Mouse (Mus musculus): Measurements from ENCODE around the gene Hdhd3. TPM values are rescaled to one million over a fixed set of nuclear protein-coding genes. Genes with fewer than 3 reads are reported as not detected.
"Not testable (repeated sequence)": the region's sequence is repeated elsewhere in the genome, so short reads cannot be mapped to it uniquely, and the experiment has no call there.

Gene Hdhd3
- polyA plus RNA-seq, 1 experiment from 2014 or later = 61.6 TPM

DNA sequence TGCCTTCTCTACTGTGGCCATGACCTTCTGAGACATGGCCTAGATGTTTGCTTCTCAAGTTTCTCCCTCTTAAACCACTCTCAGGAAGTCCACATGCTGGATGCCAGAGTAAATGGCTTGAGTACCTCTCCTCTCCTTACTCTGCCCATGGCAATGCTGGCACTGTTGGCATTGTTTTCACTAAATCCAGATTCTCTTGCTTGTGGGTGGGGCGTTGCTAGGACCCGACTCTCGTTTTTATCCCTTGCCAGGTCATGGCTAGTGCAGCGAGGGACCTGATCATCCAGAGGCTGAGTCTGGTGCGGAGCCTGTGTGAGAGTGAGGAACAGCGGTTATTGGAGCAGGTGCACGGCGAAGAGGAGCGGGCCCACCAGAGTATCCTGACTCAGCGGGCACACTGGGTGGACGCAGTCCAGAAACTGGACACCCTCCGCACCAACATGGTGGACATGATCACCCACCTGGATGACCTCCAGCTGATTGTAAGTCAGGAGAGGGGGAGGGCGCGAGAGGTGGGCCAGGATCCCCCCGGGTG is 17.0 kb downstream of the Hdhd3 start:
- Histone ChIP-seq H3K9ac (no peak overlapping the region), H3K27ac (no peak overlapping the region), H3K36me3 (no peaks in the 10 kb centered on the region), H3K4me3 (replicated peaks) (no peak overlapping the region), H3K9me3 (no peaks in the 10 kb centered on the region), H3K4me2 (replicated peaks) (no peak overlapping the region), H3K27me3 (replicated peaks) (no peaks in the 10 kb centered on the region), H3K4me1 (replicated peaks) (no peaks in the 10 kb centered on the region)
- ATAC-seq = no peak
- WGBS = 90% methylated on average over 15 of the region's 15 CpGs

DNA sequence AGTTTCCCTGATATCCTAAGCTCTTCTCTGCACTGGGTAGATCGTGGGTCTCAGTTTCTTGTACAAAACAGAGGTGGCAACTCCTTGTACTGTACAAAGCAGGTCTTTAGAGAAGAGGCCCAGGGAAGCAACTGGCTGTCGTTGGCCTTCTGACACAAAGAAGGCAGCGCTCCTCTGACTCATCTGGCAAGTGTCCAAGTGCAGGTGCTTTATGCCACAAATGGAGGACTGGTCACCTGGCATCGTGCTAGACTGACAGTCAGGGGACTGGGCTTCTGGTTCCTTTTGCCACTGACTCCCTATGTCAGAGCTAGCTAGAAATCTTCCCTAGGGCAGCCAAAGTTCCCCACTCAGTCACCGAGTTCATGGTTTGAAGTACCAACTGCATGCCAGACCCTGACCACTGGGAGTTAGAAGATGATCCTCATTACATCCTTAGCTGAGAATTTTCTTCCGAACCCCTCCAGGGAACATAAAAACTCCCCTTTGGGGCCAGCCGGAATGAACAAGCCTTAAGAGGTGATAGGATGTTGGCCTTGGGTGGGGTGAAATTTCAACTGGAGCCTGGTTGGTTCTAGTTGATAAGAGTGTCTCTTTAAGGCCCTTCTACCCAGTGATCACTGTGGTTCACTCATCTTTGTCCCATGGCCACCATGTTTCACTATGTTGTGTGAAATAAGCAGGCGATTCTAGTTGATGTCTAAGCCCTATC is 17.7 kb downstream of the Hdhd3 start:
- Histone ChIP-seq H3K9me3 (no peaks in the 10 kb centered on the region), H3K4me2 (replicated peaks) (no peak overlapping the region), H3K36me3 (no peaks in the 10 kb centered on the region), H3K27me3 (replicated peaks) (no peaks in the 10 kb centered on the region), H3K4me1 (replicated peaks) (0 out of 2 replicates have a peak, but pooled peaks cover 2% of the 10 kb centered on the region), H3K27ac (no peak overlapping the region), H3K4me3 (replicated peaks) (no peak overlapping the region), H3K9ac (no peak overlapping the region)
- ATAC-seq = peak; percentile 32; the same call in 1 of the 2 replicates
- 78% methylated on average over 8 of the region's 8 CpGs for WGBS

DNA sequence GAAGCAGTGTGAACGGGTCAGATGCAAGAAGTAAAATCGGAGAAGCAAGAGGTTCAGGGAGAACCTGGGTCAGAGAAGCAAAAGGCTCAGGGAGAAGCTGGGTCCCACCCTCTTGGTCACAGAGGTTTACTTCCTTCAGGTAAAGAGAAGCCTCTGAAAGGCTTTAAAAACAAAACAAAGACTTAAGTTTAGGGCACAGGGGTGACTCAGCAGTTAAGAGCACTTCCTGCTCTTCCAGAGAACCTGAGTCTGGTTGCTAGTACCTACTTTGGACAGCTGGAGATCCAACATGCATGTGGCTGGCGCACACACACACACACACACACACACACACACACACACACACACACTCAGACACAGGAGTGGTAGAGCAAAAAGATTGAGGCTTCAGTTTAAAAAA is 18.3 kb downstream of the Hdhd3 start:
- 72% methylated on average over 3 of the region's 3 CpGs for WGBS
- no peaks in the 10 kb centered on the region for H3K27me3 ChIP-seq (replicated peaks)
- H3K4me1 ChIP-seq (replicated peaks) = 0 out of 2 replicates have a peak, but pooled peaks cover 3% of the 10 kb centered on the region
- H3K27ac ChIP-seq = no peak overlapping the region
- no peaks in the 10 kb centered on the region for H3K36me3 ChIP-seq
- ATAC-seq = no peak
- H3K4me3 ChIP-seq (replicated peaks) = no peak overlapping the region
- H3K4me2 ChIP-seq (replicated peaks) = no peak overlapping the region
- no peaks in the 10 kb centered on the region for H3K9me3 ChIP-seq
- no peak overlapping the region for H3K9ac ChIP-seq

DNA sequence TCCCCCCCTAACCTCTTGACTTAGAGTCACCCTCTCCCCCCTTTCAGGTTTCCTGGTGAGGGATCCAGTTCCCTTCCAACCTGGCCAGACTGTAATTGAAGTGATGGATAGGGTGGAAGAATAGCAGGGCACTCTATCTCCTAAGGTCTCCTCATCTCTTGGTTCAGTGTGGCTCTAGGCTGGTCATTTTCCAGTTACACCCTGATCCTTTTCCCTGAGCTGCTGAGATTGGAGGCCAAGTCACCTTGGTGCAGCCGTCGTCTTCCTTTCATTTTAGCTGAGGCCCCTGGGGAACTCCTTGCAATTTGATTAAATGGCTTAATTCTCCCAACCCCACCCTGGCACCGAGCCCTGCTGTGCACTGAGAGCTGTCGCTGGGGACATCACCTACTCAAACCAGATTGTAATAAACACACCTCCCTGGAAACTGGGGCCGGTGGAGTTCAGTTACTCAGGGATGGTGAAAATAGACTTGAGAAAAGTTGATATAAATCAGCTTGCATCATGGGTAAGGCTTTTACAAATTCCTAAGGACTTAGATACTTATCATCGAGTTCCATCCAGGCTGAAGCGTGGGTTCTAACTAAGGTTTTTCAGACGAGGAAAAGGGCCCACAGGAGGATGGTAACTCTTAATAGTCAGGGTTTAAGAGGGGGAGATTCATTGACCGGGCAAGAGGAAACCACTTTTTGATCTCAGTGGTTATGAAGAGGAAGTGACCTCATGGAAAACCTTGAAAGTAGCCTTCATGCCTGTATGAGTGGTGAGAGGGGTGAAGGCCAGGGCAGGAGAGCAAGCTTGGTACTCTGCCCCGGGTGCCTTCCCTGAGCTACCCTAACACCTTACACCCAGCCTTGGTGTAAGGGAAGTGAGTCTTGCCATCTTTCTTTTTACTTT is 22.3 kb downstream of the Hdhd3 start:
- 33% methylated on average over 10 of the region's 10 CpGs for WGBS
- Histone ChIP-seq H3K4me1 (replicated peaks) (0 out of 2 replicates have a peak, but pooled peaks cover 5% of the 10 kb centered on the region), H3K4me3 (replicated peaks) (peak overlapping the region; percentile 49), H3K9ac (no peak overlapping the region), H3K27me3 (replicated peaks) (no peaks in the 10 kb centered on the region), H3K27ac (no peak overlapping the region), H3K4me2 (replicated peaks) (peak overlapping the region; percentile 81), H3K36me3 (no peaks in the 10 kb centered on the region), H3K9me3 (no peaks in the 10 kb centered on the region)
- peak; percentile 18 for ATAC-seq

DNA sequence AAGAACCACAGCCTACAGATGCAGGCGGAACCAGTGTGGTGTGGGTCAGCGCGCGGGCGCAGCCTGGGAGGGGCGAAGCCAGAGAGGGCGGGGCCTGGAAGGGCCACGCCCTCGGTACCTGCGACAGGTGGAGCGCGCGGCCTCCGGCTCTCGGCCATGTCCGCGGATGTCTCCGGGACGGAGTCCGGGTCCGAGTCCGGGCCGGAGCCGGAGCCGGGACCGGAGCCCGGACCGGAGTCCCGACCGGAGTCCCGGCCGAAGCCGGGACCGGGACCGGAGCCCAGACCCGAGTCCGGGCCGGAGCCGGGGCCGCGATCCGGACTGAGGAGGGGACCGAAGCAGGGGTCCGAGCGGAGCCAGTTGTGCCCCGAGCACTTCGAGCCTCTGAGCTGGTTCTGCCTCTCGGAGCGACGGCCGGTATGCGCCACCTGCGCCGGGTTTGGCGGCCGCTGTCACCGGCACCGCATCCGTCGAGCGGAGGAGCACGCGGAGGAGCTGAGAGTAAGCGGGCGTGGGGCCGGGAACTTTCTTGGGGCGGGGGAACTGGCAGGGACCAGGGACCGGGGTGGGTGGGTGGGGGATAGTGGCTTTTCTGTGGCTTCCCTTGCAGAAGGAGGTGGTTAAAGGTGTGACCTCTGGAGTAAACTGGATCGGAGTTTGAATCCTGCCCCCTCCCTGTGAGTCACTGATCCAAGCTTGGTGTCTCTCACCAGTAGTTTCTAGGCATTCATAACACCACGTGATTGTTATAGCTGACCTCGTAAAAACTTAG is 23.1 kb downstream of the Hdhd3 start, which contains the start of gene Bspry:
TSS of gene Bspry (plus strand) at position 117 of the 772 bp plus-strand sequence.
- Histone ChIP-seq H3K4me1 (replicated peaks) (0 out of 2 replicates have a peak, but pooled peaks cover 5% of the 10 kb centered on the region), H3K4me3 (replicated peaks) (peak within 1 kb of the TSS; percentile 49), H3K27ac (0 out of 2 replicates have a peak within 1 kb of the TSS, but pooled peaks have one; percentile 37), H3K4me2 (replicated peaks) (peak within 1 kb of the TSS; percentile 81), H3K36me3 (no peaks in the 10 kb centered on the region), H3K9ac (peak within 1 kb of the TSS; percentile 54), H3K9me3 (no peaks in the 10 kb centered on the region), H3K27me3 (replicated peaks) (no peaks in the 10 kb centered on the region)
- 1% methylated on average over 71 of the region's 71 CpGs for WGBS
- peak; percentile 93 for ATAC-seq

DNA sequence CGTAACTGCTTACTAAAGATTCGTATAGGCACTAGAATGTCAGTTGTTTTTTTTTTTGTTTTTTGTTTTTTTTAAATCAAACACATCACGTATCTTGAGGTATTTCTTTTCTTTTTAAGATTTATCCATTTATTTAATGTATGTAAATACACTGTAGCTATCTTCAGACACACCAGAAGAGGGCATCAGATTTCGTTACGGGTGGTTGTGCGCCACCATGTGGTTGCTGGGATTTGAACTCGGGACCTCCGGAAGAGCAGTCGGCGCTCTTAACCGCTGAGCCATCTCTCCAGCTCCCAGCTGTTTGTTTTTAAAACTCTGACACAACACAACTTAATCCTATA is 23.7 kb downstream of the Hdhd3 start:
- not testable (repeated sequence) for H3K36me3 ChIP-seq; H3K4me1 ChIP-seq (replicated peaks); H3K27ac ChIP-seq; H3K9me3 ChIP-seq; ATAC-seq; H3K27me3 ChIP-seq (replicated peaks)
- Histone ChIP-seq H3K9ac (peak overlapping the region; percentile 54; the same call in 1 of the 2 replicates), H3K4me2 (replicated peaks) (peak overlapping the region; percentile 81), H3K4me3 (replicated peaks) (peak overlapping the region; percentile 49)
- 13% methylated on average over 11 of the region's 11 CpGs for WGBS

DNA sequence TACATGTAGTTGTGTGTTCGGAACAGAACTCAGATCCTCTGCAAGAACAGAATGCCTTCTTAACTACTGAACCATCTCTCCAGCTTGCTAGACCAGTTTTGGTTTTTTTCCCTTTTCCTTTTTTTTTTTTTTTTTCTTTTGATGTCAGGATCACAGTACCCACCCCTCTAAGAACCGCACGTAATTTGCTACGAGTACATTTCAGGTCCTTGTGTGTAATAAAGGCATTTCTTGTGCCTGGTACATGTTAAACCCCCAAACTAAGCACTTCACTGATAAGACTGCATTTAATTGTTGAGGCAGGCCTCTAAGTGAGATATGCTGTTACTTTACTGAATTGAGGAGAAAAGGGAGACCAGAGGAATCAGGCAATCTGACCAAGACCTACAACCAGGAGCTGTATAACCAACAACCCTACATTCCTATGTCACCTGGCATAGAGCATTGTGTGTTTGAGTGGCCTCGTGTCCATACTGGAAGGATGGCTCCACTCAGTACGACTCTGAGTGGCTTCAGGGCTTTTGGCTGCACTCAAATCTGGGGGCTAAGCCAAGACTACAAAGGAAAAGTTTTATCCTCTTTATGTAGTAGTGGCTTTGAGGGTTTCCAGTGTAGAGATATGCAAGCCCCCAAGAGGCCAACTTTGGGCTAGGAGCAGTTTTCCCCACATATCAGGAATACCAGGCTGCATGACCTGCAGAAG is 25.6 kb downstream of the Hdhd3 start:
- peak overlapping the region; percentile 57; the same call in 1 of the 2 replicates for H3K27ac ChIP-seq
- no peaks in the 10 kb centered on the region for H3K27me3 ChIP-seq (replicated peaks)
- H3K36me3 ChIP-seq = no peaks in the 10 kb centered on the region
- WGBS = 59% methylated on average over 6 of the region's 6 CpGs
- H3K4me3 ChIP-seq (replicated peaks) = no peak overlapping the region
- no peak overlapping the region for H3K4me2 ChIP-seq (replicated peaks)
- 0 out of 2 replicates have a peak, but pooled peaks cover 5% of the 10 kb centered on the region for H3K4me1 ChIP-seq (replicated peaks)
- H3K9ac ChIP-seq = no peak overlapping the region
- no peaks in the 10 kb centered on the region for H3K9me3 ChIP-seq
- ATAC-seq = no peak

DNA sequence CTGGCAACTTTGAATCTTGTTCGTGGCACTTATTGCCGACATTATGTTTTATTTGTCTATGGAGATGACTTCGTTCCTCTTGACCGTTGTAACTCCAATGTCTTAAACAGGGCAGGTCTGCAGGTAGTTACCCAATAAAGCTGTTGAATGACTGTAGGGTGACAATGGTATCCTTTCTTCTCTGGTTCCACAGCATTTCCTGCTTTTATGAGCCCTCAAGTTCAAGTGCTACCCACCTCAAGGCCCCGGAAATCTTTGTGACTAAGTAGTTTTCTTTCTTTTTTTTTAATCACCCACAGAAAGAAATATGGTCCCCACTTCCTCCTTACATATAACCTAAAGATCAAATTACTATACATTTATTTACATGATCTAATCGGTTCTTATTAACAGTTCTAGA is 27.5 kb downstream of the Hdhd3 start:
- Histone ChIP-seq H3K4me2 (replicated peaks) (no peak overlapping the region), H3K4me3 (replicated peaks) (no peak overlapping the region), H3K4me1 (replicated peaks) (0 out of 2 replicates have a peak, but pooled peaks cover 5% of the 10 kb centered on the region), H3K9ac (no peak overlapping the region), H3K27me3 (replicated peaks) (no peaks in the 10 kb centered on the region), H3K36me3 (no peaks in the 10 kb centered on the region), H3K9me3 (no peaks in the 10 kb centered on the region), H3K27ac (peak overlapping the region; percentile 40; the same call in 1 of the 2 replicates)
- peak; percentile 32; the same call in 1 of the 2 replicates for ATAC-seq
- WGBS = 59% methylated on average over 6 of the region's 6 CpGs

DNA sequence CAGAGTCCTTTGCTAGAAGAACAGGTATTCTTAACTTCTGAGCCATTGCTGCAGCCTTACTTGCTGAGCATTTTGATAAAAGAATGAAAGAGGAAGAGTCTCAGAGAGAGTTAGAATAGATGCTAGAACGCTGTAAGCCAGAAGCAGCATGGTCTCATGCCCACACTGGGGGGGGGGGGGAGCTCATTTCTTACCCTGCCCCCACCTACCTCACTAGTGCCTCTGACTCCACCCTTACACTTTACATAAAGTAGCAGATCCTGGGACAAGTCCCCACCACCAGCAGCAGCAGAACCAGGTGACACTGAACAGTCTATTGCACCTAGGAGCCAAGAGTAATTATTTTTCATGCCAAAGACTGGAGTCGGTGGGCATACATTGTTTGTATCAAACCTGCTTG is 28.1 kb downstream of the Hdhd3 start:
- H3K36me3 ChIP-seq = no peaks in the 10 kb centered on the region
- peak overlapping the region; percentile 40; the same call in 1 of the 2 replicates for H3K27ac ChIP-seq
- H3K27me3 ChIP-seq (replicated peaks) = no peaks in the 10 kb centered on the region
- H3K9me3 ChIP-seq = no peaks in the 10 kb centered on the region
- WGBS = 68% methylated on average over 2 of the region's 2 CpGs
- H3K4me3 ChIP-seq (replicated peaks) = no peak overlapping the region
- no peak overlapping the region for H3K9ac ChIP-seq
- H3K4me1 ChIP-seq (replicated peaks) = 0 out of 2 replicates have a peak, but pooled peaks cover 2% of the 10 kb centered on the region
- no peak overlapping the region for H3K4me2 ChIP-seq (replicated peaks)
- ATAC-seq = no peak

DNA sequence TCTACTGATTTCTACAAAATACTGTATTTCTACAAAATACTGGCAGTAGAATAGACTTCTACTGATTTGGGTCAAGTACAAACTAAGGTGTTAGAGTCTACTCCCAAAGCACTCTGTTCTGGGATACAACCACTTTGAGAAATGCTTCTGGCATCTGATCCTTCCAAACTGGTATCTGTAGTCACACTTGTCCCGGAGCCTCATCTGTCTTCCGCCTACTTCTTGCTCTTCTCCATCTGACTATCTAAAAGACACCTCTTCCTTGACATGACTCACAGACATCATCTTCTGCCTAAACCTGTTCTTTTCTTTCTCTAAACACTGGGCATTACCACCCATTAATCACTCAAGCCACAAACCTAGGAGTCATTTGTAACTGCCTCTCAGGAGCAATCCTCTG is 31.2 kb downstream of the Hdhd3 start:
- no peaks in the 10 kb centered on the region for H3K36me3 ChIP-seq
- 91% methylated on average over 2 of the region's 2 CpGs for WGBS
- ATAC-seq = no peak

DNA sequence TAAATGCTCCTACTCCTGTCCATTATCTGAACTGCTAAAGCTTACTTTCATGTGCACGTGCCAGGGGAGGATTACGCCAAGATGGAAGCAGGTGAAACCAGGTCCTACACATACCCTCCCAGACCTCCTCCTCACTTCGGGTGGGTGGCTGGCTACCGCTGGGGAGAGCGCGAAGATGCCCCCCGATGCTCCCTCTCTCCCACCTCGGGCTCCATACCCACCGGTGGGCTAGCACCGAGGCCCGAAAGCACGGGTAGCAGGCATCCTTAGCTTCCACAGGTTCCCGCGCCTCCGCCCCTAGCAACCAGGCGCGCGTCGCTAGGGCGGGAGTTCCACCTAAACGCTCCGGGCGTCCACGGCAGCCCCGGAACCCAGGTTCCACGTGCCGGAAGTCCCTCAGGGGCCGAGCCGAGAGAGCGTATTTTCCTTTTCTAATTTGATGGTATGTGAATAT is 32.6 kb downstream of the Hdhd3 start, which contains the start of gene Wdr31:
TSS of gene Wdr31 (minus strand) at position 299 of the 454 bp plus-strand sequence.
- H3K9ac ChIP-seq = peak within 1 kb of the TSS; percentile 58
- H3K4me3 ChIP-seq (replicated peaks) = peak within 1 kb of the TSS; percentile 72
- no peaks in the 10 kb centered on the region for H3K27me3 ChIP-seq (replicated peaks)
- peak within 1 kb of the TSS; percentile 88 for H3K4me2 ChIP-seq (replicated peaks)
- under 1% methylated on average over 30 of the region's 30 CpGs for WGBS
- peak; percentile 94 for ATAC-seq
- no peaks in the 10 kb centered on the region for H3K4me1 ChIP-seq (replicated peaks)
- H3K9me3 ChIP-seq = no peaks in the 10 kb centered on the region
- no peaks in the 10 kb centered on the region for H3K36me3 ChIP-seq
- H3K27ac ChIP-seq = no peak within 1 kb of the TSS

More for the DNA sequence above, 31.2 kb downstream of the Hdhd3 start:
- Histone ChIP-seq H3K4me1 (replicated peaks) (no peaks in the 10 kb centered on the region), H3K4me3 (replicated peaks) (no peak overlapping the region), H3K27ac (no peak overlapping the region), H3K27me3 (replicated peaks) (no peaks in the 10 kb centered on the region), H3K9ac (no peak overlapping the region), H3K4me2 (replicated peaks) (no peak overlapping the region), H3K9me3 (no peaks in the 10 kb centered on the region)
